Comparison of ENCODE assay signal across 15 mouse cellular contexts in the genomic region with DNA sequence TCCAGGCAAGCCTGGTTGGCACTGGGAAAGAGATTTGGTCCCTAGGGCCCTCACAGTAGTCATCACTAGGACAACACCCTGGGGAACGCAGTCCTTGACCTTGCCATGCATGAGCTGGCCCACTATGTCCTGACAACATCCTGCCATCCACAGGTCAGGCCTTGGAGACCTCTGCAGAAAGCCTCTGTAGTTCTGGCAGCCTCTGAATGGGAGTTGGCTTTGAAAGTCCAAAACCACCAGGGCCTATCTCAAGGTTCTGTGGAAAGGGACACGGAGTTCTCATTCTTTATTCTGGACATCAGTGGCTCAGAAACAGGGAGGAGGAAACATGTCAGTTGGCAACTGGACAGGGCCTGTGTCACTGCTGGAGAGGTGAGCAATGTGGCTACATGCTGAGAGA. TPM values are rescaled to one million over a fixed set of nuclear protein-coding genes. Genes with fewer than 3 reads are reported as not detected.
A peak's percentile ranks its signal among the peaks of the same experiment; 100 is the strongest.
DNase-seq lines count a peak whose midpoint lies in the region; ATAC-seq and TF ChIP-seq lines count a peak whose summit lies in the region.
"Had no signal": no experiment of that assay in that cellular context is flagged by ENCODE, and none has a peak within 500 bp of the region (broad histone marks: within the 10 kb centered on the region; RNA-seq: fewer than 3 reads in every experiment).

No protein-coding gene starts in this region.

- no peak overlapping the region for H3K27ac ChIP-seq in layer of hippocampus, adult 2 months
- H3K27ac ChIP-seq in neural tube, embryonic 15.5 days (replicated peaks): no peak overlapping the region
- H3K27ac ChIP-seq: embryonic facial prominence, embryonic 13.5 days; hindbrain, embryonic 15.5 days; macrophage; neural tube, embryonic 13.5 days had no signal

- no peak overlapping the region for H3K4me2 ChIP-seq in neural tube, embryonic 15.5 days
- H3K4me2 ChIP-seq: embryonic facial prominence, embryonic 13.5 days; hindbrain, embryonic 15.5 days; neural tube, embryonic 13.5 days had no signal

- no peak overlapping the region for H3K9ac ChIP-seq in neural tube, embryonic 15.5 days (replicated peaks)
- H3K9ac ChIP-seq: embryonic facial prominence, embryonic 13.5 days; hindbrain, embryonic 15.5 days; neural tube, embryonic 13.5 days had no signal

- no peak overlapping the region for H3K4me3 ChIP-seq in layer of hippocampus, adult 2 months
- no peak overlapping the region for H3K4me3 ChIP-seq in neural tube, embryonic 15.5 days (replicated peaks)
- H3K4me3 ChIP-seq: embryonic facial prominence, embryonic 13.5 days; hindbrain, embryonic 15.5 days; neural tube, embryonic 13.5 days had no signal

- no peaks in the 10 kb centered on the region for H3K4me1 ChIP-seq in neural tube, embryonic 15.5 days
- H3K4me1 ChIP-seq: embryonic facial prominence, embryonic 13.5 days; hindbrain, embryonic 15.5 days; neural tube, embryonic 13.5 days had no signal

- WGBS in neural tube, embryonic 15.5 days: 91% methylated on average over 2 of the region's 2 CpGs

- H3K27me3 ChIP-seq in neural tube, embryonic 15.5 days (replicated peaks): no peaks in the 10 kb centered on the region
- H3K27me3 ChIP-seq: embryonic facial prominence, embryonic 13.5 days; hindbrain, embryonic 15.5 days; neural tube, embryonic 13.5 days had no signal

- H3K9me3 ChIP-seq in neural tube, embryonic 15.5 days (replicated peaks): no peaks in the 10 kb centered on the region
- H3K9me3 ChIP-seq: embryonic facial prominence, embryonic 13.5 days; hindbrain, embryonic 15.5 days; neural tube, embryonic 13.5 days had no signal

- ATAC-seq in neural tube, embryonic 15.5 days (ENCODE audit: low FRiP score): no peak

- intact Hi-C loops in heart, postnatal 25 days (cut with DNase I): no loop called here

- H3K36me3 ChIP-seq in neural tube, embryonic 15.5 days: no peaks in the 10 kb centered on the region
- H3K36me3 ChIP-seq: embryonic facial prominence, embryonic 13.5 days; hindbrain, embryonic 15.5 days; neural tube, embryonic 13.5 days had no signal

- TF ChIP-seq CTCF in layer of hippocampus, adult 2 months (conservative IDR thresholded peaks at IDR 0.05): no peak

- peak; percentile 52 for DNase-seq in ovary, postnatal 36 days (ENCODE audit: low spot score)
- no peak for DNase-seq in ovary, postnatal 10 days (ENCODE audit: low spot score)
- DNase-seq in adrenal gland, postnatal 14 days: peak; percentile 88
- DNase-seq in heart, postnatal 25 days (ENCODE audit: low spot score): peak; percentile 80
- DNase-seq in layer of hippocampus, adult 2 months (ENCODE audit: low spot score in 2 of 2): no peak
- no peak for DNase-seq in B cell, adult 2 months
- DNase-seq: cerebellum, postnatal 10 days; kidney, adult 2 months; right cerebral cortex, postnatal 14 days; thymus, postnatal 36 days had no signal

RNA-seq across cellular contexts. Expression of a gene that starts 43.6 kb away (rescaled TPM):
- total RNA-seq in adrenal gland, postnatal 14 days (2021): 49.7 TPM in 2 replicates
- total RNA-seq in heart, postnatal 25 days (2021): 100 to 1,000 TPM; 116 to 131 TPM
- 1 to 10 TPM; 5.5 to 5.6 TPM for total RNA-seq in layer of hippocampus, adult 2 months (2021)
- polyA plus RNA-seq in neural tube, embryonic 15.5 days (2015; fragmentation: Nextera tagmentation; extraction: Ambion mirVana): 21.3 and 23.9 TPM in 2 replicates

RNA-seq across cellular contexts. Expression of a gene that starts 53.2 kb away (rescaled TPM):
- 43.9 and 53.2 TPM in 2 replicates for total RNA-seq in adrenal gland, postnatal 14 days (2021)
- total RNA-seq in heart, postnatal 25 days (2021): 10 to 100 TPM; 23.3 to 27.2 TPM
- 10 to 100 TPM; 24.6 to 34.6 TPM for total RNA-seq in layer of hippocampus, adult 2 months (2021)
- polyA plus RNA-seq in neural tube, embryonic 15.5 days (2015; fragmentation: Nextera tagmentation; extraction: Ambion mirVana): 12.7 and 13.5 TPM in 2 replicates

Comparison
In these comparisons a context has a peak if more than half of its experiments do, and no peak if none do; other contexts are left out.
1. DNase-seq: peak in ovary, postnatal 36 days (single experiment), adrenal gland, postnatal 14 days (single experiment) and heart, postnatal 25 days (single experiment); none in ovary, postnatal 10 days (single experiment), layer of hippocampus, adult 2 months (0 of 2) and B cell, adult 2 months (0 of 2).